Mouse (Mus musculus) spleen, adult 2 months (tissue): ENCODE measurements around the gene Trim2.

ENCODE experiments used
- CTCF ChIP-seq: fragments of 200-500 bp; IDR thresholded peaks from 2 replicates; pipeline ENCODE4 v1.5.1; 2011; ENCODE audit warnings: mild to moderate bottlenecking, inconsistent platforms; ENCODE audit not compliant: insufficient read depth, insufficient read length, insufficient replicate concordance; ENCODE audit errors: extremely low read depth
- POLR2A ChIP-seq: fragments of 200-500 bp; IDR thresholded peaks from 2 replicates; pipeline ENCODE4 v1.6.1; 2011; ENCODE audit warnings: low read depth, low read length, inconsistent platforms

DNA sequence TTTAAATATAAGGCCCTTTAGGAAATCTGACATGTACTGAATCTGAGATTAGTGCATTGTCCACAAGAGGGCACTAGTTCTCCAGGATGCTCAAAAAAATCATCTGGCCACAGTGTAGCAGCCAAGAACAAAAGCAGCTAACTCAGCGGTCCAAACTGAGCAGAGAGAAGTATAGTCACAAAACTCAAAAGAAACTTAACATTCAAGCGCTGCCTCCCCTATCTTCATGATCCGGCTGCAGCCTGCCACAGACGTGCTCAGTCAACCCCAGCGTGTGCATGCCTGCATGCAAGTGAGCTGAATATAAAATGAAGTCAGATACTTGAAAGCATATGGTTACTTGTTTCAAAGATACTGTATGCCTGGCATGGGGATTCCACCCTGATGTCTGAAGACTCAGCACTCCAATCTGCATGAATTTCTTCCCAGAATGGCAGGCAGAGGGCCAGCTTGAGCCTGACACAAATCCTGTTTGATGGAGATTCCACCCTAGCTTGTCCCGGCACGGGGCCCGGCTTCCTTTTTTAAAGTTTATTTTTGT is 8.0 kb upstream of the Trim2 start:
- peak; percentile 36; the same call in 1 of the 2 replicates for TF ChIP-seq CTCF
- no peak for TF ChIP-seq POLR2A
